Comparison of ENCODE assay signal across 14 mouse cellular contexts in the genomic region with DNA sequence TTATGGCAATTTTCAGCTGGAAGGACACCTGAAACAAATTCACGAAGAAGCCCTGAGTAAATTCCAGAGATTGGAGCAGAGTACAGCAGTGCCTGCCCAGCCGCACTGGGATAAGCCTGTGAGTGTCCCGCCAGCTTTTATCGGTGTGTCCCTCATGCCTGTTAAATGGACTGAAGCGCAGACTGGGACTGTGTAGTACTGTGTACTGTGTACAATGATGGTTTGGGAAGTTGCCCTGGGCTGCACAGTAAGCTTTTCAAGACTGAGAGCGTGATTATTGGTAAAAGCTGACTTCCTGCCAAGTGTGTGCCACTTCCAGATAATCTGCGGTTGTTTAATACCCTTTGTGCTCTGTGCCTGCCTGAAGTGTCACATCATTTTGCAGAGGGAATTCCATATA. TPM values are rescaled to one million over a fixed set of nuclear protein-coding genes. Genes with fewer than 3 reads are reported as not detected.
DNase-seq lines count a peak whose midpoint lies in the region; ATAC-seq lines count a peak whose summit lies in the region.
"Had no signal": no experiment of that assay in that cellular context is flagged by ENCODE, and none has a peak within 500 bp of the region (broad histone marks: within the 10 kb centered on the region; RNA-seq: fewer than 3 reads in every experiment).

No protein-coding gene starts in this region.

- H3K9me3 ChIP-seq in forebrain, embryonic 13.5 days (replicated peaks): no peaks in the 10 kb centered on the region
- H3K9me3 ChIP-seq in forebrain, embryonic 10.5 days: no peaks in the 10 kb centered on the region
- no peaks in the 10 kb centered on the region for H3K9me3 ChIP-seq in midbrain, embryonic 13.5 days
- no peaks in the 10 kb centered on the region for H3K9me3 ChIP-seq in midbrain, embryonic 11.5 days (ENCODE audit: control insufficient read depth, low read length)
- no peaks in the 10 kb centered on the region for H3K9me3 ChIP-seq in forebrain, embryonic 16.5 days (ENCODE audit: control insufficient read depth, low read length)
- no peaks in the 10 kb centered on the region for H3K9me3 ChIP-seq in neural tube, embryonic 14.5 days (ENCODE audit: control insufficient read depth, low read length)
- H3K9me3 ChIP-seq: heart, embryonic 13.5 days; liver, embryonic 13.5 days had no signal

- no peaks in the 10 kb centered on the region; the same call in 1 of the 2 replicates for H3K4me1 ChIP-seq in forebrain, embryonic 13.5 days
- no peaks in the 10 kb centered on the region for H3K4me1 ChIP-seq in forebrain, embryonic 10.5 days
- no peaks in the 10 kb centered on the region for H3K4me1 ChIP-seq in midbrain, embryonic 13.5 days (replicated peaks)
- H3K4me1 ChIP-seq in midbrain, embryonic 11.5 days (ENCODE audit: control insufficient read depth, insufficient read depth, low read length): no peaks in the 10 kb centered on the region
- no peaks in the 10 kb centered on the region for H3K4me1 ChIP-seq in forebrain, embryonic 16.5 days (replicated peaks; ENCODE audit: control insufficient read depth, insufficient read depth, low read length)
- H3K4me1 ChIP-seq in neural tube, embryonic 14.5 days (ENCODE audit: control insufficient read depth, insufficient read depth, low read length): no peaks in the 10 kb centered on the region
- H3K4me1 ChIP-seq: heart, embryonic 13.5 days had no signal

- no peak overlapping the region for H3K4me2 ChIP-seq in forebrain, embryonic 13.5 days
- H3K4me2 ChIP-seq in midbrain, embryonic 13.5 days (replicated peaks): no peak overlapping the region
- no peak overlapping the region for H3K4me2 ChIP-seq in midbrain, embryonic 11.5 days
- no peak overlapping the region for H3K4me2 ChIP-seq in forebrain, embryonic 16.5 days (ENCODE audit: low read length)
- H3K4me2 ChIP-seq in neural tube, embryonic 14.5 days (ENCODE audit: low read depth, low read length): no peak overlapping the region
- H3K4me2 ChIP-seq: heart, embryonic 13.5 days; liver, embryonic 13.5 days had no signal

- H3K27ac ChIP-seq in forebrain, embryonic 13.5 days: no peak overlapping the region
- no peak overlapping the region for H3K27ac ChIP-seq in forebrain, embryonic 10.5 days
- no peak overlapping the region for H3K27ac ChIP-seq in midbrain, embryonic 13.5 days
- no peak overlapping the region for H3K27ac ChIP-seq in midbrain, embryonic 11.5 days (ENCODE audit: low read depth, low read length)
- H3K27ac ChIP-seq in forebrain, embryonic 16.5 days (ENCODE audit: low read length): no peak overlapping the region
- no peak overlapping the region for H3K27ac ChIP-seq in neural tube, embryonic 14.5 days (ENCODE audit: low read depth, low read length)
- H3K27ac ChIP-seq: heart, embryonic 13.5 days; left cerebral cortex, adult 2 months; liver, embryonic 13.5 days had no signal

- ATAC-seq in forebrain, embryonic 13.5 days: peak; percentile 83
- ATAC-seq in midbrain, embryonic 13.5 days: peak; percentile 84
- no peak for ATAC-seq in midbrain, embryonic 11.5 days (ENCODE audit: low FRiP score)
- ATAC-seq in forebrain, embryonic 16.5 days: peak; percentile 93
- ATAC-seq in neural tube, embryonic 14.5 days (ENCODE audit: low read depth): peak; percentile 79; the same call in 1 of the 2 replicates
- ATAC-seq in erythroblast, adult 5-6 weeks (replicated peaks; ENCODE audit: low FRiP score, poor library complexity, severe bottlenecking): no peak
- ATAC-seq: Patski had no signal

- no peak for DNase-seq in forebrain, embryonic 10.5 days (ENCODE audit: extremely low spot score, low spot score)
- DNase-seq in midbrain, embryonic 11.5 days (ENCODE audit: low spot score, missing footprints): no peak
- DNase-seq in cerebellum, postnatal 25 days: no peak
- DNase-seq: cerebellum, adult 2 months; kidney, adult 9 months; liver, embryonic 13.5 days had no signal

- H3K9ac ChIP-seq in forebrain, embryonic 13.5 days: no peak overlapping the region
- H3K9ac ChIP-seq in midbrain, embryonic 13.5 days (replicated peaks): no peak overlapping the region
- no peak overlapping the region for H3K9ac ChIP-seq in midbrain, embryonic 11.5 days (ENCODE audit: low read length)
- H3K9ac ChIP-seq in forebrain, embryonic 16.5 days (replicated peaks; ENCODE audit: low read depth, low read length): no peak overlapping the region
- H3K9ac ChIP-seq in neural tube, embryonic 14.5 days (replicated peaks; ENCODE audit: low read depth, low read length): no peak overlapping the region
- H3K9ac ChIP-seq: heart, embryonic 13.5 days; liver, embryonic 13.5 days had no signal

- no peaks in the 10 kb centered on the region for H3K27me3 ChIP-seq in forebrain, embryonic 13.5 days
- H3K27me3 ChIP-seq in forebrain, embryonic 10.5 days (ENCODE audit: poor library complexity, severe bottlenecking): no peaks in the 10 kb centered on the region
- no peaks in the 10 kb centered on the region for H3K27me3 ChIP-seq in midbrain, embryonic 13.5 days
- no peaks in the 10 kb centered on the region for H3K27me3 ChIP-seq in midbrain, embryonic 11.5 days (ENCODE audit: control insufficient read depth, insufficient read depth, low read length)
- no peaks in the 10 kb centered on the region for H3K27me3 ChIP-seq in forebrain, embryonic 16.5 days (replicated peaks; ENCODE audit: control insufficient read depth, insufficient read depth, low read length)
- no peaks in the 10 kb centered on the region for H3K27me3 ChIP-seq in neural tube, embryonic 14.5 days (ENCODE audit: control insufficient read depth, insufficient read depth, low read length)
- H3K27me3 ChIP-seq: heart, embryonic 13.5 days; liver, embryonic 13.5 days; Patski had no signal

- peaks cover 87% of the 10 kb centered on the region for H3K36me3 ChIP-seq in forebrain, embryonic 13.5 days (ENCODE audit: poor library complexity, severe bottlenecking)
- H3K36me3 ChIP-seq in forebrain, embryonic 10.5 days (replicated peaks): peaks cover 96% of the 10 kb centered on the region
- peaks cover 86% of the 10 kb centered on the region for H3K36me3 ChIP-seq in midbrain, embryonic 13.5 days
- H3K36me3 ChIP-seq in midbrain, embryonic 11.5 days (ENCODE audit: control insufficient read depth, insufficient read depth, low read length): peaks cover 31% of the 10 kb centered on the region
- H3K36me3 ChIP-seq in forebrain, embryonic 16.5 days (ENCODE audit: control insufficient read depth, insufficient read depth): peaks cover 39% of the 10 kb centered on the region
- H3K36me3 ChIP-seq in neural tube, embryonic 14.5 days (ENCODE audit: control insufficient read depth, insufficient read depth, low read length): peaks cover 51% of the 10 kb centered on the region

- 72% methylated on average over 7 of the region's 7 CpGs for WGBS in forebrain, embryonic 13.5 days
- 95% methylated on average over 7 of the region's 7 CpGs for WGBS in forebrain, embryonic 10.5 days
- 87% methylated on average over 7 of the region's 7 CpGs for WGBS in midbrain, embryonic 13.5 days
- 96% methylated on average over 7 of the region's 7 CpGs for WGBS in midbrain, embryonic 11.5 days
- 37% methylated on average over 7 of the region's 7 CpGs for WGBS in forebrain, embryonic 16.5 days
- 67% methylated on average over 7 of the region's 7 CpGs for WGBS in neural tube, embryonic 14.5 days

- H3K4me3 ChIP-seq in forebrain, embryonic 13.5 days: no peak overlapping the region
- no peak overlapping the region for H3K4me3 ChIP-seq in forebrain, embryonic 10.5 days
- no peak overlapping the region for H3K4me3 ChIP-seq in midbrain, embryonic 13.5 days (replicated peaks)
- no peak overlapping the region for H3K4me3 ChIP-seq in midbrain, embryonic 11.5 days (ENCODE audit: low read depth, low read length)
- no peak overlapping the region for H3K4me3 ChIP-seq in forebrain, embryonic 16.5 days (replicated peaks; ENCODE audit: low read length)
- H3K4me3 ChIP-seq in neural tube, embryonic 14.5 days (ENCODE audit: low read depth, low read length): no peak overlapping the region
- H3K4me3 ChIP-seq: heart, embryonic 13.5 days; left cerebral cortex, adult 2 months; liver, embryonic 13.5 days had no signal

RNA-seq across cellular contexts. Expression of gene Pitrm1, which starts 9.8 kb away (rescaled TPM):
- 58.3 and 64.3 TPM in 2 replicates for polyA plus RNA-seq in forebrain, embryonic 13.5 days (2015; fragmentation: Nextera tagmentation; extraction: Ambion mirVana)
- 120 and 121 TPM in 2 replicates for polyA plus RNA-seq in forebrain, embryonic 10.5 days (2016; fragmentation: Nextera tagmentation; extraction: Ambion mirVana)
- 46.9 and 50.6 TPM in 2 replicates for polyA plus RNA-seq in midbrain, embryonic 13.5 days (2015; fragmentation: Nextera tagmentation; extraction: Ambion mirVana)
- 98.7 and 109 TPM in 2 replicates for polyA plus RNA-seq in midbrain, embryonic 11.5 days (2014; fragmentation: Nextera tagmentation; extraction: Ambion mirVana)
- 49.8 and 50.9 TPM in 2 replicates for polyA plus RNA-seq in forebrain, embryonic 16.5 days (2015; fragmentation: Nextera tagmentation; extraction: Ambion mirVana)
- polyA plus RNA-seq in neural tube, embryonic 14.5 days (2014; fragmentation: Nextera tagmentation; extraction: Ambion mirVana): 51.2 and 57.7 TPM in 2 replicates
- total RNA-seq in erythroblast, adult 5-6 weeks (2015; ENCODE audit: low replicate concordance): 58.9 and 59.4 TPM in 2 replicates
- total RNA-seq in erythroblast, adult 5-6 weeks (2017; ENCODE audit: low replicate concordance): 76.5 and 93.1 TPM in 2 replicates

Comparison
In these comparisons a context has a peak if more than half of its experiments do, and no peak if none do; other contexts are left out.
1. ATAC-seq: peak in forebrain, embryonic 13.5 days (single experiment), midbrain, embryonic 13.5 days (single experiment), forebrain, embryonic 16.5 days (single experiment) and neural tube, embryonic 14.5 days (single experiment); none in midbrain, embryonic 11.5 days (single experiment) and erythroblast, adult 5-6 weeks (single experiment).